Mouse (Mus musculus): ENCODE results near the gene Cpsf6. TPM values are rescaled to one million over a fixed set of nuclear protein-coding genes. Genes with fewer than 3 reads are reported as not detected.

The Cpsf6 gene
- polyA plus RNA-seq, 1 experiment, result 51.9 TPM

GRCm38 (mm10) chr10:117409373-117410354 lies 29.8 kb upstream of the Cpsf6 start:
- Histone ChIP-seq H3K27me3 (ENCODE audit: control insufficient read depth, insufficient read depth, low read length) (no peaks in the 10 kb centered on the region), H3K27ac (ENCODE audit: insufficient read depth, low read length) (no peak overlapping the region), H3K4me1 (ENCODE audit: control insufficient read depth, insufficient read depth, insufficient read length) (no peaks in the 10 kb centered on the region), H3K4me3 (ENCODE audit: extremely low read depth, insufficient read depth, insufficient read length) (no peak overlapping the region), H3K36me3 (ENCODE audit: control insufficient read depth, insufficient read depth, low read length) (no peaks in the 10 kb centered on the region)
- no peak for TF ChIP-seq CTCF (IDR thresholded peaks at IDR 0.05; ENCODE audit: extremely low read depth, insufficient read depth, insufficient read length, insufficient replicate concordance)
- TF ChIP-seq POLR2A (IDR thresholded peaks at IDR 0.05; ENCODE audit: low read depth, low read length), result no peak
- WGBS, result 87% methylated on average over 21 of the region's 21 CpGs
- no peak for DNase-seq (ENCODE audit: low read depth in 1 of 2, low spot score in 2 of 2)

- 90% methylated on average over 7 of the region's 7 CpGs for WGBS
- no peaks in the 10 kb centered on the region for H3K27me3 ChIP-seq (ENCODE audit: control insufficient read depth, insufficient read depth, low read length)
- no peak overlapping the region for H3K27ac ChIP-seq (ENCODE audit: insufficient read depth, low read length)
- no peak for DNase-seq (ENCODE audit: low read depth in 1 of 2, low spot score in 2 of 2)
- TF ChIP-seq POLR2A (IDR thresholded peaks at IDR 0.05; ENCODE audit: low read depth, low read length) (no peak), CTCF (IDR thresholded peaks at IDR 0.05; ENCODE audit: extremely low read depth, insufficient read depth, insufficient read length, insufficient replicate concordance) (no peak)
- H3K4me3 ChIP-seq (ENCODE audit: extremely low read depth, insufficient read depth, insufficient read length), result no peak overlapping the region
- H3K4me1 ChIP-seq (ENCODE audit: control insufficient read depth, insufficient read depth, insufficient read length), result no peaks in the 10 kb centered on the region
- H3K36me3 ChIP-seq (ENCODE audit: control insufficient read depth, insufficient read depth, low read length), result no peaks in the 10 kb centered on the region
Observed at GRCm38 (mm10) chr10:117408545-117409372, 28.9 kb upstream of the Cpsf6 start.

- no peaks in the 10 kb centered on the region for H3K36me3 ChIP-seq (ENCODE audit: control insufficient read depth, insufficient read depth, low read length)
- no peaks in the 10 kb centered on the region for H3K4me1 ChIP-seq (ENCODE audit: control insufficient read depth, insufficient read depth, insufficient read length)
- H3K4me3 ChIP-seq (ENCODE audit: extremely low read depth, insufficient read depth, insufficient read length), result no peak overlapping the region
- 92% methylated on average over 4 of the region's 4 CpGs for WGBS
- DNase-seq (ENCODE audit: low read depth in 1 of 2, low spot score in 2 of 2), result no peak
- no peak overlapping the region for H3K27ac ChIP-seq (ENCODE audit: insufficient read depth, low read length)
- TF ChIP-seq POLR2A (IDR thresholded peaks at IDR 0.05; ENCODE audit: low read depth, low read length), result no peak
- TF ChIP-seq CTCF (IDR thresholded peaks at IDR 0.05; ENCODE audit: extremely low read depth, insufficient read depth, insufficient read length, insufficient replicate concordance), result no peak
- no peaks in the 10 kb centered on the region for H3K27me3 ChIP-seq (ENCODE audit: control insufficient read depth, insufficient read depth, low read length)
Observed at GRCm38 (mm10) chr10:117407734-117408288, 28.0 kb upstream of the Cpsf6 start.

- 89% methylated on average over 8 of the region's 8 CpGs for WGBS
- Histone ChIP-seq H3K27me3 (ENCODE audit: control insufficient read depth, insufficient read depth, low read length) (no peaks in the 10 kb centered on the region), H3K36me3 (ENCODE audit: control insufficient read depth, insufficient read depth, low read length) (no peaks in the 10 kb centered on the region), H3K27ac (ENCODE audit: insufficient read depth, low read length) (no peak overlapping the region), H3K4me3 (ENCODE audit: extremely low read depth, insufficient read depth, insufficient read length) (no peak overlapping the region), H3K4me1 (ENCODE audit: control insufficient read depth, insufficient read depth, insufficient read length) (no peaks in the 10 kb centered on the region)
- TF ChIP-seq CTCF (IDR thresholded peaks at IDR 0.05; ENCODE audit: extremely low read depth, insufficient read depth, insufficient read length, insufficient replicate concordance) (no peak), POLR2A (IDR thresholded peaks at IDR 0.05; ENCODE audit: low read depth, low read length) (no peak)
- no peak for DNase-seq (ENCODE audit: low read depth in 1 of 2, low spot score in 2 of 2)
Observed at GRCm38 (mm10) chr10:117406843-117407733, 27.3 kb upstream of the Cpsf6 start.

- no peak overlapping the region for H3K27ac ChIP-seq (ENCODE audit: insufficient read depth, low read length)
- H3K4me1 ChIP-seq (ENCODE audit: control insufficient read depth, insufficient read depth, insufficient read length), result no peaks in the 10 kb centered on the region
- no peak for DNase-seq (ENCODE audit: low read depth in 1 of 2, low spot score in 2 of 2)
- no peaks in the 10 kb centered on the region for H3K36me3 ChIP-seq (ENCODE audit: control insufficient read depth, insufficient read depth, low read length)
- WGBS, result 84% methylated on average over 5 of the region's 5 CpGs
- TF ChIP-seq POLR2A (IDR thresholded peaks at IDR 0.05; ENCODE audit: low read depth, low read length) (no peak), CTCF (IDR thresholded peaks at IDR 0.05; ENCODE audit: extremely low read depth, insufficient read depth, insufficient read length, insufficient replicate concordance) (no peak)
- H3K27me3 ChIP-seq (ENCODE audit: control insufficient read depth, insufficient read depth, low read length), result no peaks in the 10 kb centered on the region
- no peak overlapping the region for H3K4me3 ChIP-seq (ENCODE audit: extremely low read depth, insufficient read depth, insufficient read length)
Observed at GRCm38 (mm10) chr10:117406283-117406588, 26.4 kb upstream of the Cpsf6 start.

Data from spleen, adult 2 months (tissue).